In genomic region chr1:42395651-42396260, GRCm38 (mm10) we compare ENCODE assay signal across 22 mouse cellular contexts.
A peak's percentile ranks its signal among the peaks of the same experiment; 100 is the strongest.
DNase-seq lines count a peak whose midpoint lies in the region; ATAC-seq lines count a peak whose summit lies in the region.
"Had no signal": no experiment of that assay in that cellular context is flagged by ENCODE, and none has a peak within 500 bp of the region (broad histone marks: within the 10 kb centered on the region; RNA-seq: fewer than 3 reads in every experiment).

No protein-coding gene starts in this region.

- H3K4me1 ChIP-seq in embryonic facial prominence, embryonic 14.5 days (ENCODE audit: control insufficient read depth, insufficient read depth, low read length), result no peaks in the 10 kb centered on the region
- H3K4me1 ChIP-seq in embryonic facial prominence, embryonic 10.5 days, result peaks cover 11% of the 10 kb centered on the region
- H3K4me1 ChIP-seq in limb, embryonic 13.5 days, result peaks cover 16% of the 10 kb centered on the region
- peaks cover 16% of the 10 kb centered on the region for H3K4me1 ChIP-seq in limb, embryonic 10.5 days
- H3K4me1 ChIP-seq: embryonic facial prominence, embryonic 12.5 days; heart, embryonic 13.5 days; hindbrain, embryonic 15.5 days had no signal

- ATAC-seq in embryonic facial prominence, embryonic 14.5 days (ENCODE audit: low read depth), result no peak
- peak; percentile 19; the same call in 1 of the 2 replicates for ATAC-seq in limb, embryonic 13.5 days (ENCODE audit: low FRiP score, low read depth)
- ATAC-seq: CD4-positive, CD25-positive, alpha-beta regulatory T cell, adult 4 months; forebrain, embryonic 16.5 days had no signal

- intact Hi-C loops in left cerebral cortex, postnatal 4 days (cut with DNase I), result no loop called here

- no peak overlapping the region for H3K9ac ChIP-seq in embryonic facial prominence, embryonic 14.5 days (ENCODE audit: low read depth, low read length)
- H3K9ac ChIP-seq in limb, embryonic 13.5 days, result no peak overlapping the region
- H3K9ac ChIP-seq: embryonic facial prominence, embryonic 12.5 days; forebrain, embryonic 12.5 days; heart, embryonic 13.5 days; hindbrain, embryonic 15.5 days had no signal

- H3K27ac ChIP-seq in embryonic facial prominence, embryonic 14.5 days (replicated peaks; ENCODE audit: low read depth, low read length), result no peak overlapping the region
- no peak overlapping the region for H3K27ac ChIP-seq in embryonic facial prominence, embryonic 10.5 days (replicated peaks)
- H3K27ac ChIP-seq in limb, embryonic 13.5 days, result no peak overlapping the region
- no peak overlapping the region for H3K27ac ChIP-seq in limb, embryonic 10.5 days
- H3K27ac ChIP-seq: embryonic facial prominence, embryonic 12.5 days; forebrain, embryonic 12.5 days; heart, embryonic 13.5 days; hindbrain, embryonic 15.5 days had no signal

- no peaks in the 10 kb centered on the region for H3K9me3 ChIP-seq in embryonic facial prominence, embryonic 14.5 days (ENCODE audit: control insufficient read depth, low read length)
- H3K9me3 ChIP-seq in embryonic facial prominence, embryonic 10.5 days, result no peaks in the 10 kb centered on the region
- no peaks in the 10 kb centered on the region for H3K9me3 ChIP-seq in limb, embryonic 13.5 days
- no peaks in the 10 kb centered on the region for H3K9me3 ChIP-seq in limb, embryonic 10.5 days (replicated peaks)
- H3K9me3 ChIP-seq: embryonic facial prominence, embryonic 12.5 days; forebrain, embryonic 12.5 days; heart, embryonic 13.5 days; hindbrain, embryonic 15.5 days had no signal

- WGBS in embryonic facial prominence, embryonic 14.5 days, result 68% methylated on average over 13 of the region's 13 CpGs
- WGBS in embryonic facial prominence, embryonic 10.5 days, result 84% methylated on average over 13 of the region's 13 CpGs
- WGBS in limb, embryonic 13.5 days, result 60% methylated on average over 13 of the region's 13 CpGs
- 86% methylated on average over 13 of the region's 13 CpGs for WGBS in limb, embryonic 10.5 days

- H3K4me2 ChIP-seq in embryonic facial prominence, embryonic 14.5 days (ENCODE audit: low read depth, low read length), result no peak overlapping the region
- no peak overlapping the region for H3K4me2 ChIP-seq in limb, embryonic 13.5 days (replicated peaks)
- H3K4me2 ChIP-seq: embryonic facial prominence, embryonic 12.5 days; forebrain, embryonic 12.5 days; heart, embryonic 13.5 days; hindbrain, embryonic 15.5 days had no signal

- H3K4me3 ChIP-seq in embryonic facial prominence, embryonic 14.5 days (ENCODE audit: low read depth, low read length), result no peak overlapping the region
- no peak overlapping the region for H3K4me3 ChIP-seq in embryonic facial prominence, embryonic 10.5 days
- H3K4me3 ChIP-seq in limb, embryonic 13.5 days, result no peak overlapping the region
- H3K4me3 ChIP-seq in limb, embryonic 10.5 days, result no peak overlapping the region
- H3K4me3 ChIP-seq: embryonic facial prominence, embryonic 12.5 days; forebrain, embryonic 12.5 days; heart, embryonic 13.5 days; hindbrain, embryonic 15.5 days had no signal

- no peaks in the 10 kb centered on the region for H3K36me3 ChIP-seq in embryonic facial prominence, embryonic 14.5 days (ENCODE audit: control insufficient read depth, insufficient read depth, low read length)
- no peaks in the 10 kb centered on the region for H3K36me3 ChIP-seq in embryonic facial prominence, embryonic 10.5 days (replicated peaks)
- no peaks in the 10 kb centered on the region for H3K36me3 ChIP-seq in limb, embryonic 13.5 days
- H3K36me3 ChIP-seq in limb, embryonic 10.5 days, result no peaks in the 10 kb centered on the region
- H3K36me3 ChIP-seq: embryonic facial prominence, embryonic 12.5 days; forebrain, embryonic 12.5 days; G1E; heart, embryonic 13.5 days; hindbrain, embryonic 15.5 days had no signal

- peak; percentile 3 for DNase-seq in embryonic facial prominence, embryonic 14.5 days (ENCODE audit: low spot score)
- no peak for DNase-seq in embryonic facial prominence, embryonic 10.5 days (ENCODE audit: low spot score)
- peak; percentile 12 for DNase-seq in left cerebral cortex, adult 11 months (ENCODE audit: low spot score)
- no peak for DNase-seq in left cerebral cortex, postnatal 4 days
- DNase-seq in limb, embryonic 10.5 days (ENCODE audit: low spot score), result no peak
- DNase-seq in gastrocnemius, postnatal 4 days (ENCODE audit: low spot score in 2 of 2), result no peak
- DNase-seq: adrenal gland, adult 8-10 months; adrenal gland, postnatal 36 days; B cell, adult 2 months; cerebellum, adult 11 months; cerebellum, postnatal 14 days; embryo, embryonic 11 days; gastrocnemius, postnatal 10 days; heart, postnatal 36 days had no signal

- H3K27me3 ChIP-seq in embryonic facial prominence, embryonic 14.5 days (replicated peaks; ENCODE audit: control insufficient read depth, insufficient read depth, low read length), result no peaks in the 10 kb centered on the region
- no peaks in the 10 kb centered on the region; the same call in 1 of the 2 replicates for H3K27me3 ChIP-seq in embryonic facial prominence, embryonic 10.5 days (replicated peaks; ENCODE audit: low read depth, poor library complexity, severe bottlenecking)
- H3K27me3 ChIP-seq in limb, embryonic 13.5 days, result no peaks in the 10 kb centered on the region
- H3K27me3 ChIP-seq in limb, embryonic 10.5 days (ENCODE audit: low read depth, poor library complexity, severe bottlenecking), result no peaks in the 10 kb centered on the region
- H3K27me3 ChIP-seq: embryonic facial prominence, embryonic 12.5 days; forebrain, embryonic 12.5 days; heart, embryonic 13.5 days; hindbrain, embryonic 15.5 days had no signal

Comparison
In these comparisons a context has a peak if more than half of its experiments do, and no peak if none do; other contexts are left out.
1. DNase-seq: peak in embryonic facial prominence, embryonic 14.5 days (single experiment) and left cerebral cortex, adult 11 months (single experiment); none in embryonic facial prominence, embryonic 10.5 days (single experiment), left cerebral cortex, postnatal 4 days (single experiment), limb, embryonic 10.5 days (single experiment) and gastrocnemius, postnatal 4 days (0 of 2).